ENCODE assay signal across 8 mouse cellular contexts in genomic region chr4:47437365-47438340, GRCm38 (mm10). TPM values are rescaled to one million over a fixed set of nuclear protein-coding genes. Genes with fewer than 3 reads are reported as not detected.
DNase-seq lines count a peak whose midpoint lies in the region; ATAC-seq and TF ChIP-seq lines count a peak whose summit lies in the region.

No protein-coding gene starts in this region.

- no peak for TF ChIP-seq POLR2A in brain, embryonic 14.5 days (IDR thresholded peaks at IDR 0.05; ENCODE audit: borderline replicate concordance, extremely low read depth, insufficient read depth, insufficient read length, poor library complexity, severe bottlenecking)

- H3K4me1 ChIP-seq in heart, embryonic 11.5 days (ENCODE audit: control insufficient read depth, insufficient read depth, low read length): 0 out of 2 replicates have a peak, but pooled peaks cover 2% of the 10 kb centered on the region
- H3K4me1 ChIP-seq in kidney, embryonic 15.5 days: peaks cover 24% of the 10 kb centered on the region
- H3K4me1 ChIP-seq in limb, embryonic 15.5 days: peaks cover 17% of the 10 kb centered on the region
- H3K4me1 ChIP-seq in midbrain, postnatal 0 days (ENCODE audit: insufficient read depth, low read length): 0 out of 2 replicates have a peak, but pooled peaks cover 3% of the 10 kb centered on the region

- H3K4me3 ChIP-seq in heart, embryonic 11.5 days (ENCODE audit: low read depth, low read length): peak overlapping the region; percentile 64
- peak overlapping the region; percentile 49 for H3K4me3 ChIP-seq in kidney, embryonic 15.5 days (replicated peaks)
- H3K4me3 ChIP-seq in limb, embryonic 15.5 days: peak overlapping the region; percentile 57
- H3K4me3 ChIP-seq in midbrain, postnatal 0 days (ENCODE audit: low read depth, low read length): peak overlapping the region; percentile 44

- TF ChIP-seq CTCF in brain, embryonic 14.5 days (IDR thresholded peaks at IDR 0.05; ENCODE audit: borderline replicate concordance, extremely low read depth, insufficient read depth, insufficient read length): peak; percentile 95
- TF ChIP-seq CTCF in midbrain, postnatal 0 days (IDR thresholded peaks at IDR 0.05): peak; percentile 95

- peak overlapping the region; percentile 87 for H3K9ac ChIP-seq in heart, embryonic 11.5 days (ENCODE audit: low read depth, low read length)
- H3K9ac ChIP-seq in kidney, embryonic 15.5 days: peak overlapping the region; percentile 50
- H3K9ac ChIP-seq in limb, embryonic 15.5 days: peak overlapping the region; percentile 71
- peak overlapping the region; percentile 77 for H3K9ac ChIP-seq in midbrain, postnatal 0 days (replicated peaks; ENCODE audit: low read length, poor library complexity, severe bottlenecking)

- peak; percentile 69 for ATAC-seq in erythroblast, adult 5-6 weeks (replicated peaks; ENCODE audit: low FRiP score, poor library complexity, severe bottlenecking)
- peak; percentile 75 for ATAC-seq in heart, embryonic 11.5 days (replicated peaks; ENCODE audit: insufficient number of reproducible peaks, low FRiP score, low TSS enrichment)
- peak; percentile 83 for ATAC-seq in kidney, embryonic 15.5 days (replicated peaks; ENCODE audit: low FRiP score)
- ATAC-seq in limb, embryonic 15.5 days (ENCODE audit: insufficient number of reproducible peaks, low FRiP score, low TSS enrichment, low read depth): peak; percentile 75
- peak; percentile 87 for ATAC-seq in midbrain, postnatal 0 days (ENCODE audit: low FRiP score)

- DNase-seq in B cell, adult 2 months: peak; percentile 80 to 81
- DNase-seq in brain, embryonic 14.5 days (ENCODE audit: low read depth): peak; percentile 96
- peak; percentile 97 for DNase-seq in midbrain, postnatal 0 days (ENCODE audit: low spot score)
- DNase-seq in spleen, postnatal 14 days (ENCODE audit: low spot score in 2 of 2): peak; percentile 29 to 63

- peak overlapping the region; percentile 97 for H3K4me2 ChIP-seq in heart, embryonic 11.5 days
- H3K4me2 ChIP-seq in kidney, embryonic 15.5 days: peak overlapping the region; percentile 85
- peak overlapping the region; percentile 93 for H3K4me2 ChIP-seq in limb, embryonic 15.5 days
- peak overlapping the region; percentile 92 for H3K4me2 ChIP-seq in midbrain, postnatal 0 days (ENCODE audit: low read depth, low read length, poor library complexity, severe bottlenecking)

- no peaks in the 10 kb centered on the region for H3K9me3 ChIP-seq in heart, embryonic 11.5 days (replicated peaks; ENCODE audit: control insufficient read depth, low read length)
- no peaks in the 10 kb centered on the region for H3K9me3 ChIP-seq in kidney, embryonic 15.5 days (replicated peaks)
- no peaks in the 10 kb centered on the region for H3K9me3 ChIP-seq in limb, embryonic 15.5 days
- H3K9me3 ChIP-seq in midbrain, postnatal 0 days (ENCODE audit: low read length): no peaks in the 10 kb centered on the region

- no peaks in the 10 kb centered on the region for H3K36me3 ChIP-seq in heart, embryonic 11.5 days (ENCODE audit: control insufficient read depth, insufficient read depth, low read length)
- no peaks in the 10 kb centered on the region for H3K36me3 ChIP-seq in kidney, embryonic 15.5 days
- H3K36me3 ChIP-seq in limb, embryonic 15.5 days: no peaks in the 10 kb centered on the region
- H3K36me3 ChIP-seq in midbrain, postnatal 0 days (ENCODE audit: insufficient read depth, low read length): no peaks in the 10 kb centered on the region

- H3K27me3 ChIP-seq in heart, embryonic 11.5 days (ENCODE audit: control insufficient read depth, insufficient read depth, low read length): no peaks in the 10 kb centered on the region; the same call in 1 of the 2 replicates
- peaks cover 23% of the 10 kb centered on the region for H3K27me3 ChIP-seq in kidney, embryonic 15.5 days
- peaks cover 8% of the 10 kb centered on the region; the same call in 1 of the 2 replicates for H3K27me3 ChIP-seq in limb, embryonic 15.5 days
- no peaks in the 10 kb centered on the region for H3K27me3 ChIP-seq in midbrain, postnatal 0 days (ENCODE audit: insufficient read depth, low read length)

- 2% methylated on average over 33 of the region's 33 CpGs for WGBS in heart, embryonic 11.5 days (ENCODE audit: insufficient replicate concordance)
- 2% methylated on average over 33 of the region's 33 CpGs for WGBS in kidney, embryonic 15.5 days
- WGBS in limb, embryonic 15.5 days: 1% methylated on average over 33 of the region's 33 CpGs
- 1% methylated on average over 33 of the region's 33 CpGs for WGBS in midbrain, postnatal 0 days

- 0 out of 2 replicates have a peak overlapping the region, but pooled peaks have one; percentile 57 for H3K27ac ChIP-seq in heart, embryonic 11.5 days (ENCODE audit: low read depth, low read length)
- H3K27ac ChIP-seq in kidney, embryonic 15.5 days: peak overlapping the region; percentile 19
- peak overlapping the region; percentile 67; the same call in 1 of the 2 replicates for H3K27ac ChIP-seq in limb, embryonic 15.5 days
- H3K27ac ChIP-seq in midbrain, postnatal 0 days (ENCODE audit: low read depth, low read length): peak overlapping the region; percentile 57

RNA-seq across cellular contexts. Expression of gene Alg2, which starts 36.5 kb away (rescaled TPM):
- 109 and 179 TPM in 2 replicates for polyA plus RNA-seq in brain, embryonic 14.5 days (2012; rRNA removed)
- 3.8 and 11.1 TPM in 2 replicates for total RNA-seq in erythroblast, adult 5-6 weeks (2015; ENCODE audit: low replicate concordance)
- 2.2 and 14.1 TPM in 2 replicates for total RNA-seq in erythroblast, adult 5-6 weeks (2017; ENCODE audit: low replicate concordance)
- 34.6 and 37.7 TPM in 2 replicates for polyA plus RNA-seq in heart, embryonic 11.5 days (2014; fragmentation: Nextera tagmentation; extraction: Ambion mirVana)
- polyA plus RNA-seq in kidney, embryonic 15.5 days (2015; fragmentation: Nextera tagmentation; extraction: Ambion mirVana): 66.1 and 72.1 TPM in 2 replicates
- polyA plus RNA-seq in limb, embryonic 15.5 days (2015; fragmentation: Nextera tagmentation; extraction: Ambion mirVana): 64.5 and 66.5 TPM in 2 replicates
- total RNA-seq in midbrain, postnatal 0 days (2014; rRNA removed): 259 and 292 TPM in 2 replicates
- 338 and 344 TPM in 2 replicates for polyA plus RNA-seq in midbrain, postnatal 0 days (2015; fragmentation: Nextera tagmentation; extraction: Ambion mirVana)

RNA-seq across cellular contexts. Expression of gene Sec61b, which starts 36.8 kb away (rescaled TPM):
- 209 and 298 TPM in 2 replicates for polyA plus RNA-seq in brain, embryonic 14.5 days (2012; rRNA removed)
- total RNA-seq in erythroblast, adult 5-6 weeks (2015; ENCODE audit: low replicate concordance): 111 and 116 TPM in 2 replicates
- 25.0 and 34.6 TPM in 2 replicates for total RNA-seq in erythroblast, adult 5-6 weeks (2017; ENCODE audit: low replicate concordance)
- 201 and 211 TPM in 2 replicates for polyA plus RNA-seq in heart, embryonic 11.5 days (2014; fragmentation: Nextera tagmentation; extraction: Ambion mirVana)
- polyA plus RNA-seq in kidney, embryonic 15.5 days (2015; fragmentation: Nextera tagmentation; extraction: Ambion mirVana): 432 and 474 TPM in 2 replicates
- polyA plus RNA-seq in limb, embryonic 15.5 days (2015; fragmentation: Nextera tagmentation; extraction: Ambion mirVana): 398 and 456 TPM in 2 replicates
- total RNA-seq in midbrain, postnatal 0 days (2014; rRNA removed): 204 and 228 TPM in 2 replicates
- 262 and 263 TPM in 2 replicates for polyA plus RNA-seq in midbrain, postnatal 0 days (2015; fragmentation: Nextera tagmentation; extraction: Ambion mirVana)

Comparison
In these comparisons a context has a peak if more than half of its experiments do, and no peak if none do; other contexts are left out.
1. Peak in every context shown above with its lines: DNase-seq, ATAC-seq, H3K4me3 ChIP-seq and H3K27ac ChIP-seq.
2. DNase-seq: peak in every context shown above with its lines; median percentile 97 in midbrain, postnatal 0 days; 96 in brain, embryonic 14.5 days; 80 in B cell, adult 2 months; 46 in spleen, postnatal 14 days.